Mouse (Mus musculus) thymus, postnatal 0 days (tissue): ENCODE results near the gene Omp. TPM values are rescaled to one million over a fixed set of nuclear protein-coding genes. Genes with fewer than 3 reads are reported as not detected.

Source experiments
- DNase-seq: peaks from one replicate; pipeline ENCODE4 v3.0.0-alpha.2; 2015; ENCODE audit warnings: low spot score
- polyA plus RNA-seq: library from polyadenylated mRNA; unstranded; fragments of >200 nt; fragmentation: Nextera tagmentation; extraction: Ambion mirVana; gene quantifications from 2 replicates; pipeline ENCODE4 v1.2.1, GENCODE M21; 2015

Gene Omp
- polyA plus RNA-seq, 1 experiment from 2014 or later, result 0.70 TPM

DNA sequence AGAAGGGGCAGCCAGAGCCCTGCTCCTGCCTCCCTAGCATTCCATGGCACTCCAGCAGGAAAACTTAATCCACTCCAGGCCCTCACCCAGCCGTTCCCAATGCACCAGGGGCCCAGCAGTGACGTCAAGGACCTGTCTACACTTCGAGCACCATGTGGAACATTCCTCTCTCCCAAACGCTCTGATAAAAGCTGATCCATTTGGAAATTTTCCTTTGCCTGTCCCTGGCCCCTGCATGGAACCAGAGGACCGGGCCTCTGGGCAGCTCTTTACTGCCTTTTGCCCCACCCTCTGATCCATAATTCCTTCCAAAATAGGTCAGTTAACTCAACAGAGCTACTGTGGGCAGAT is 41.4 kb downstream of the Omp start:
- no peak for DNase-seq

DNA sequence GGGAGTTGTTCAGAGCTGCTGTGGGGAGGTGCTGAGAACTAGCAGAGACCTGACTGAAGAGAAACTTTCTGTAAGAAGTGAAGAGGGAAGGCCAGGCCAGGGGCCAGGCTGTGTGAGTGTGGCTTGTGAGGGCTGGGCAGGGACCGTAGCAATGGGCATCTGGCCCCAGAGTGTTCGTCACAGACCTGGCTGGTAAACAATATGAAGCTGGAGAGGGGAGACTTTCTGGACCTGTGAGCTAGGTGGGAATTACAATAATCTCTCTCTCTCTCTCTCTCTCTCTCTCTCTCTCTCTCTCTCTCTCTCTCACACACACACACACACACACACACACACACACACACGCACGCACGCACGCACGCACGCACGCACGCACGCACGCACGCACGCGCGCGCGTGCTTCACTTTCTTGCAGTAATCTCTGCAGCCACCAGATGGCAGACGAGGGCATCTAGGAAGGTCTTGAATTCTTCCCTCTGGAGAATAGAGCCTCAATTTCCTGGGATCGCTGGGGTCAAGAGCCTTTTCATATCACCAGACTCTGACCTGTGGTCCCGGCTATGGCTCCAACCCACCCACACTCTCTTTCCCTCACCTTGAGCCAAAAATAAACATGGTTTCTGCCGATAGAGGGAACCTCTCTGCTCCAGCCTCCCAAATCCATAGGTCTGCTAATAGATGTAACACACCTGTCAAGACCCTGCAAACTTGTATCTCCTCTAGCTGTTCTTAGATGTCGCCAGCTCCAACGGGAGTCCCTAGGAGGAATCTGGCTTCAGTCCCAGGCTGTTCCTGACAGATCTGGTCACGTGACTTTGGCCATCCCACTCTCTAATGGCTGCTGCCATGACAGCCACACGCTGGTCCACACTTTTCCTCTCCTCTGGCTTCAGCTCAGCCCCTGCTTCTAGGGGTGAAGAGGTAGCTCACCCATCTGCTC is 42.0 kb downstream of the Omp start:
- peak; percentile 83 for DNase-seq

DNA sequence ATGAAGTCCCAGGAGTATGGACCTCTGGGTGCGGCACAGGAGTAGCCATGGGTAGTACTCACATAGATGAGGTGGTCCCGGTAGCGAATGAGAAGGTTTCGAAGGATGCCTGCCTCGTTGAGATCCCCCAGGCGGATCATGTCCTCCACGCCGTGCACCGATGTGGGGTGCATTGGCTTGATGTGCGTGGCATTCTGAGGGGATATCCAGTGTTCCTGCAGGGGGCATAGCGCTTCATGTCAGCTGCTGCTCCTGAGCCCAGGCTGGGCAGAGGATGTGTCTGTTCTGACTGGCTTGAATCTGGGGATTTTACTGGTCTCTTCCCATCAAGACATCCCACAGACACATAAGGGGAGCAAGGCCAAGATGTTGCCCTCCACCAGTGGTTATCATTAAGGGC is 42.8 kb downstream of the Omp start:
- DNase-seq, result no peak

GRCm38 (mm10) chr7:98097557-98097956 is 47.7 kb downstream of the Omp start:
- no peak for DNase-seq

GRCm38 (mm10) chr7:98095852-98096251 is 49.5 kb downstream of the Omp start:
- no peak for DNase-seq

Other genes starting within 250 kb of the Omp start
- gene Gdpd4, start 225.5 kb downstream of the Omp start, polyA plus RNA-seq, result not detected in 2 replicates
- gene Myo7a, start 26.0 kb downstream of the Omp start, polyA plus RNA-seq, result 2.6 and 2.8 TPM in 2 replicates
- gene Capn5, start 32.8 kb upstream of the Omp start, polyA plus RNA-seq, result 8.4 and 11.1 TPM in 2 replicates
- gene B3gnt6, start 54.0 kb upstream of the Omp start, polyA plus RNA-seq, result 0.22 and 0.24 TPM in 2 replicates
- 19.5 and 20.0 TPM in 2 replicates for gene Acer3, start 175.7 kb upstream of the Omp start, polyA plus RNA-seq
- 3.3 and 4.1 TPM in 2 replicates for gene Tsku, start 215.8 kb upstream of the Omp start, polyA plus RNA-seq